Mouse (Mus musculus) heart, adult 2 months (tissue): ENCODE data around the gene Ddx6.

ENCODE experiments used
- CTCF ChIP-seq: fragments of 200-600 bp; IDR thresholded peaks from 2 replicates; pipeline ENCODE4 v1.8.1; 2022; ENCODE audit warnings: antibody characterized with exemption, mild to moderate bottlenecking, moderate library complexity
- EP300 ChIP-seq: fragments of 200-500 bp; IDR thresholded peaks from 2 replicates; pipeline ENCODE4 v1.6.1; 2011; ENCODE audit warnings: low read depth, low read length, control low read depth; ENCODE audit not compliant: insufficient read depth
- POLR2A ChIP-seq: fragments of 200-500 bp; IDR thresholded peaks from 2 replicates; pipeline ENCODE4 v1.6.1; 2011; ENCODE audit warnings: mild to moderate bottlenecking, low read depth, low read length, control low read depth; ENCODE audit not compliant: insufficient read depth

GRCm38 (mm10) chr9:44645481-44645880, 40.8 kb downstream of the Ddx6 start:
- no peak for TF ChIP-seq POLR2A
- peak; percentile 60 for TF ChIP-seq CTCF
- TF ChIP-seq EP300: 0 out of 2 replicates have a peak, but pooled peaks have one; percentile 68
